In the genomic region with DNA sequence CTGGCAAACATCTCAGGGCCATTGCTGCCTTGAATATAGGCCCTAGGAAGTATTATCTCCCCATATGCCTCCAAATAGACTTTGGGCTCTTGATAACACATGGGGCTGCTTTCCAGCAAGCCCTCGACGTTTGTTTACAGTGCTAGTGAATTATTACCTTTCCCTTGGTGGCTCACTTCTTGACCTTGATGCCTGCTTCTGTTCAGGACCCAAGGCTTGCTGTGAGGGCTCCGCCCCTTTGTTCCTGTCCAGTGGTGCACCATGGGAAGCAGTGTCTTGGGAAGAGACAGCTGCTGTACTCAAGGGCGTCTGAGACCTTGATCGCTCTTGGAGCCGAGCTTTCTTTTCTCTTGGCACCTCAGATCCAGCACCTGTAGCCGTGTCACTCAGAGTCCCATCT, we compare ENCODE assay signal across 22 mouse cellular contexts.
A peak's percentile ranks its signal among the peaks of the same experiment; 100 is the strongest.
DNase-seq lines count a peak whose midpoint lies in the region; ATAC-seq and TF ChIP-seq lines count a peak whose summit lies in the region.
"Had no signal": no experiment of that assay in that cellular context is flagged by ENCODE, and none has a peak within 500 bp of the region (broad histone marks: within the 10 kb centered on the region; RNA-seq: fewer than 3 reads in every experiment).

No protein-coding gene starts in this region.

- peaks cover 15% of the 10 kb centered on the region for H3K27me3 ChIP-seq in intestine, postnatal 0 days (replicated peaks; ENCODE audit: control insufficient read depth, insufficient read depth, low read length)
- peaks cover 8% of the 10 kb centered on the region; the same call in 1 of the 2 replicates for H3K27me3 ChIP-seq in stomach, postnatal 0 days (ENCODE audit: control insufficient read depth, insufficient read depth, low read length)

- H3K9me3 ChIP-seq in intestine, postnatal 0 days (ENCODE audit: control insufficient read depth) = no peaks in the 10 kb centered on the region
- no peaks in the 10 kb centered on the region for H3K9me3 ChIP-seq in stomach, postnatal 0 days (ENCODE audit: control insufficient read depth, low read length)
- H3K9me3 ChIP-seq: embryonic facial prominence, embryonic 15.5 days; forebrain, embryonic 10.5 days; heart, embryonic 13.5 days; hindbrain, embryonic 15.5 days had no signal

- no peak for TF ChIP-seq CTCF in intestine, postnatal 0 days (IDR thresholded peaks at IDR 0.05; ENCODE audit: low read depth)
- TF ChIP-seq CTCF in stomach, postnatal 0 days (IDR thresholded peaks at IDR 0.05; ENCODE audit: low read depth) = no peak

- H3K4me2 ChIP-seq in intestine, postnatal 0 days (replicated peaks; ENCODE audit: low read depth) = no peak overlapping the region
- H3K4me2 ChIP-seq in stomach, postnatal 0 days (replicated peaks; ENCODE audit: low read depth) = no peak overlapping the region
- H3K4me2 ChIP-seq: embryonic facial prominence, embryonic 15.5 days; heart, embryonic 13.5 days; hindbrain, embryonic 15.5 days had no signal

- no peak overlapping the region for H3K4me3 ChIP-seq in intestine, postnatal 0 days (ENCODE audit: low read depth, low read length)
- no peak overlapping the region for H3K4me3 ChIP-seq in stomach, postnatal 0 days (ENCODE audit: low read depth, low read length)
- H3K4me3 ChIP-seq: embryonic facial prominence, embryonic 15.5 days; erythroblast, embryonic 14.5 days; forebrain, embryonic 10.5 days; gastrocnemius, adult 2 months; heart, embryonic 13.5 days; hindbrain, embryonic 15.5 days had no signal

- peak; percentile 53 for DNase-seq in ES-CJ7 (ENCODE audit: low read depth, low spot score)
- peak; percentile 48 for DNase-seq in ZHBTc4 (ENCODE audit: low read depth, low spot score)
- peak; percentile 24 for DNase-seq in stomach, postnatal 0 days (ENCODE audit: low spot score)
- DNase-seq in adipocyte (ENCODE audit: low spot score) = no peak
- DNase-seq in embryo, embryonic 10 days (ENCODE audit: low spot score) = no peak
- DNase-seq in cerebellum, postnatal 4 days (ENCODE audit: low spot score in 2 of 2) = no peak
- DNase-seq: adrenal gland, postnatal 25 days; cerebellum, adult 18-20 months; cerebellum, adult 9-11 months; cerebellum, postnatal 36 days; embryo, embryonic 11 days; gastrocnemius, adult 2 months; gastrocnemius, postnatal 25 days; heart, adult 11 months; heart, postnatal 36 days had no signal

- WGBS in intestine, postnatal 0 days = 46% methylated on average over 7 of the region's 7 CpGs
- WGBS in stomach, postnatal 0 days = 56% methylated on average over 7 of the region's 7 CpGs

- no peaks in the 10 kb centered on the region for H3K36me3 ChIP-seq in intestine, postnatal 0 days (ENCODE audit: control insufficient read depth, insufficient read depth)
- H3K36me3 ChIP-seq in stomach, postnatal 0 days (ENCODE audit: control insufficient read depth, insufficient read depth, low read length) = no peaks in the 10 kb centered on the region
- H3K36me3 ChIP-seq: embryonic facial prominence, embryonic 15.5 days; forebrain, embryonic 10.5 days; heart, embryonic 13.5 days had no signal

- no peak for TF ChIP-seq EP300 in stomach, postnatal 0 days (optimal IDR thresholded peaks at IDR 0.05)

- peak; percentile 64 for ATAC-seq in intestine, postnatal 0 days
- peak; percentile 54; the same call in 1 of the 2 replicates for ATAC-seq in stomach, postnatal 0 days (ENCODE audit: low FRiP score, low TSS enrichment)
- ATAC-seq: forebrain, embryonic 14.5 days had no signal

- H3K4me1 ChIP-seq in intestine, postnatal 0 days (replicated peaks; ENCODE audit: control insufficient read depth, insufficient read depth, low read length) = no peaks in the 10 kb centered on the region
- no peaks in the 10 kb centered on the region for H3K4me1 ChIP-seq in stomach, postnatal 0 days (replicated peaks; ENCODE audit: control insufficient read depth, insufficient read depth)

- no peak overlapping the region for H3K27ac ChIP-seq in intestine, postnatal 0 days (ENCODE audit: low read depth, low read length)
- H3K27ac ChIP-seq in stomach, postnatal 0 days (replicated peaks) = no peak overlapping the region
- H3K27ac ChIP-seq: embryonic facial prominence, embryonic 15.5 days; forebrain, embryonic 10.5 days; gastrocnemius, adult 2 months; heart, embryonic 13.5 days; hindbrain, embryonic 15.5 days had no signal

- no peak overlapping the region for H3K9ac ChIP-seq in intestine, postnatal 0 days (ENCODE audit: low read depth, low read length)
- no peak overlapping the region for H3K9ac ChIP-seq in stomach, postnatal 0 days (ENCODE audit: low read length)
- H3K9ac ChIP-seq: embryonic facial prominence, embryonic 15.5 days; heart, embryonic 13.5 days; hindbrain, embryonic 15.5 days had no signal

Comparison
In these comparisons a context has a peak if more than half of its experiments do, and no peak if none do; other contexts are left out.
1. DNase-seq: peak in ES-CJ7 (single experiment), ZHBTc4 (single experiment) and stomach, postnatal 0 days (single experiment); none in adipocyte (single experiment), embryo, embryonic 10 days (single experiment) and cerebellum, postnatal 4 days (0 of 2).